Mouse (Mus musculus): ENCODE measurements around the gene Ccdc124. TPM values are rescaled to one million over a fixed set of nuclear protein-coding genes. Genes with fewer than 3 reads are reported as not detected.

Gene Ccdc124
- total RNA-seq, 1 experiment from 2014 or later, result 20.0 TPM

GRCm38 (mm10) chr8:70874441-70874840 lies 706 bp upstream of the Ccdc124 start:
- ATAC-seq (ENCODE audit: extremely low read depth, insufficient number of reproducible peaks, low FRiP score, poor library complexity, severe bottlenecking), result no peak

GRCm38 (mm10) chr8:70872643-70873363 lies 932 bp downstream of the Ccdc124 start:
- ATAC-seq (ENCODE audit: extremely low read depth, insufficient number of reproducible peaks, low FRiP score, poor library complexity, severe bottlenecking), result no peak

- ATAC-seq (ENCODE audit: extremely low read depth, insufficient number of reproducible peaks, low FRiP score, poor library complexity, severe bottlenecking), result no peak
Observed at GRCm38 (mm10) chr8:70871195-70871807, 2.4 kb downstream of the Ccdc124 start.

GRCm38 (mm10) chr8:70869601-70870041 lies 4.1 kb downstream of the Ccdc124 start:
- peak; percentile 40; the same call in 1 of the 2 replicates for ATAC-seq (ENCODE audit: extremely low read depth, insufficient number of reproducible peaks, low FRiP score, poor library complexity, severe bottlenecking)

- no peak for ATAC-seq (ENCODE audit: extremely low read depth, insufficient number of reproducible peaks, low FRiP score, poor library complexity, severe bottlenecking)
Observed at GRCm38 (mm10) chr8:70869199-70869571, 4.5 kb downstream of the Ccdc124 start.

GRCm38 (mm10) chr8:70868559-70869198 lies 5.1 kb downstream of the Ccdc124 start:
- ATAC-seq (ENCODE audit: extremely low read depth, insufficient number of reproducible peaks, low FRiP score, poor library complexity, severe bottlenecking), result peak; percentile 11; the same call in 1 of the 2 replicates

- ATAC-seq (ENCODE audit: extremely low read depth, insufficient number of reproducible peaks, low FRiP score, poor library complexity, severe bottlenecking), result no peak
Observed at GRCm38 (mm10) chr8:70866566-70866965, 7.2 kb downstream of the Ccdc124 start.

GRCm38 (mm10) chr8:70866001-70866520 lies 7.7 kb downstream of the Ccdc124 start:
- no peak for ATAC-seq (ENCODE audit: extremely low read depth, insufficient number of reproducible peaks, low FRiP score, poor library complexity, severe bottlenecking)

- ATAC-seq (ENCODE audit: extremely low read depth, insufficient number of reproducible peaks, low FRiP score, poor library complexity, severe bottlenecking), result peak; percentile 69
Observed at GRCm38 (mm10) chr8:70865350-70866000, 8.3 kb downstream of the Ccdc124 start.

- ATAC-seq (ENCODE audit: extremely low read depth, insufficient number of reproducible peaks, low FRiP score, poor library complexity, severe bottlenecking), result no peak
Observed at GRCm38 (mm10) chr8:70864712-70865221, 9.0 kb downstream of the Ccdc124 start.

GRCm38 (mm10) chr8:70863956-70864711 lies 9.6 kb downstream of the Ccdc124 start:
- no peak for ATAC-seq (ENCODE audit: extremely low read depth, insufficient number of reproducible peaks, low FRiP score, poor library complexity, severe bottlenecking)

GRCm38 (mm10) chr8:70862824-70863641 lies 10.7 kb downstream of the Ccdc124 start, which contains the start of gene Kcnn1:
TSS of gene Kcnn1 (minus strand) at chr8:70863258.
- ATAC-seq (ENCODE audit: extremely low read depth, insufficient number of reproducible peaks, low FRiP score, poor library complexity, severe bottlenecking), result no peak

- ATAC-seq (ENCODE audit: extremely low read depth, insufficient number of reproducible peaks, low FRiP score, poor library complexity, severe bottlenecking), result no peak
Observed at GRCm38 (mm10) chr8:70857516-70857915, 16.2 kb downstream of the Ccdc124 start.

GRCm38 (mm10) chr8:70856541-70857197 lies 17.1 kb downstream of the Ccdc124 start:
- no peak for ATAC-seq (ENCODE audit: extremely low read depth, insufficient number of reproducible peaks, low FRiP score, poor library complexity, severe bottlenecking)

GRCm38 (mm10) chr8:70856028-70856427 lies 17.7 kb downstream of the Ccdc124 start:
- no peak for ATAC-seq (ENCODE audit: extremely low read depth, insufficient number of reproducible peaks, low FRiP score, poor library complexity, severe bottlenecking)

- peak; percentile 40 for ATAC-seq (ENCODE audit: extremely low read depth, insufficient number of reproducible peaks, low FRiP score, poor library complexity, severe bottlenecking)
Observed at GRCm38 (mm10) chr8:70853863-70854262, 19.9 kb downstream of the Ccdc124 start.

- ATAC-seq (ENCODE audit: extremely low read depth, insufficient number of reproducible peaks, low FRiP score, poor library complexity, severe bottlenecking), result no peak
Observed at GRCm38 (mm10) chr8:70852595-70853231, 21.0 kb downstream of the Ccdc124 start.

All from neutrophil, adult 5-6 weeks (primary cell).